Mouse (Mus musculus) bone marrow, adult 2 months (tissue): Measurements from ENCODE around the gene Il1rapl2.
"Not testable (repeated sequence)": the region's sequence is repeated elsewhere in the genome, so short reads cannot be mapped to it uniquely, and the experiment has no call there.

Experiments used
- CTCF ChIP-seq: fragments of 200-500 bp; IDR thresholded peaks from 2 replicates; pipeline ENCODE4 v1.5.1; 2011; ENCODE audit warnings: low read length, control low read depth; ENCODE audit not compliant: control insufficient read depth, insufficient read depth
- POLR2A ChIP-seq: fragments of 200-500 bp; IDR thresholded peaks from 2 replicates; pipeline ENCODE4 v1.6.1; 2011; ENCODE audit warnings: low read depth, mild to moderate bottlenecking, control low read depth, low read length, borderline replicate concordance; ENCODE audit not compliant: control insufficient read depth

GRCm38 (mm10) chrX:138348736-138349135 lies 778.3 kb downstream of the Il1rapl2 start:
- not testable (repeated sequence) for TF ChIP-seq CTCF, POLR2A
